Mouse (Mus musculus): ENCODE data around the gene Nfasc. TPM values are rescaled to one million over a fixed set of nuclear protein-coding genes. Genes with fewer than 3 reads are reported as not detected.

The Nfasc gene
- polyA plus RNA-seq, 1 experiment = 7.6 TPM

- Histone ChIP-seq H3K27ac (ENCODE audit: insufficient read depth, low read length) (no peak overlapping the region), H3K27me3 (ENCODE audit: control insufficient read depth, insufficient read depth, low read length) (no peaks in the 10 kb centered on the region), H3K4me1 (ENCODE audit: control insufficient read depth, insufficient read depth, insufficient read length) (no peaks in the 10 kb centered on the region), H3K36me3 (ENCODE audit: control insufficient read depth, insufficient read depth, low read length) (no peaks in the 10 kb centered on the region), H3K4me3 (ENCODE audit: extremely low read depth, insufficient read depth, insufficient read length) (no peak overlapping the region)
- TF ChIP-seq POLR2A (IDR thresholded peaks at IDR 0.05; ENCODE audit: low read depth, low read length) (no peak), CTCF (IDR thresholded peaks at IDR 0.05; ENCODE audit: extremely low read depth, insufficient read depth, insufficient read length, insufficient replicate concordance) (no peak)
- 60% methylated on average over 14 of the region's 14 CpGs for WGBS
- DNase-seq (ENCODE audit: low read depth in 1 of 2, low spot score in 2 of 2) = no peak
Measured at GRCm38 (mm10) chr1:132623641-132624336, 117.8 kb downstream of the Nfasc start.

GRCm38 (mm10) chr1:132612066-132612465, 129.5 kb downstream of the Nfasc start:
- H3K27me3 ChIP-seq (ENCODE audit: control insufficient read depth, insufficient read depth, low read length) = no peaks in the 10 kb centered on the region
- 83% methylated on average over 4 of the region's 4 CpGs for WGBS
- no peaks in the 10 kb centered on the region for H3K4me1 ChIP-seq (ENCODE audit: control insufficient read depth, insufficient read depth, insufficient read length)
- no peak overlapping the region for H3K4me3 ChIP-seq (ENCODE audit: extremely low read depth, insufficient read depth, insufficient read length)
- H3K27ac ChIP-seq (ENCODE audit: insufficient read depth, low read length) = no peak overlapping the region
- TF ChIP-seq CTCF (IDR thresholded peaks at IDR 0.05; ENCODE audit: extremely low read depth, insufficient read depth, insufficient read length, insufficient replicate concordance) (no peak), POLR2A (IDR thresholded peaks at IDR 0.05; ENCODE audit: low read depth, low read length) (no peak)
- no peak for DNase-seq (ENCODE audit: low read depth in 1 of 2, low spot score in 2 of 2)
- H3K36me3 ChIP-seq (ENCODE audit: control insufficient read depth, insufficient read depth, low read length) = no peaks in the 10 kb centered on the region

DNA sequence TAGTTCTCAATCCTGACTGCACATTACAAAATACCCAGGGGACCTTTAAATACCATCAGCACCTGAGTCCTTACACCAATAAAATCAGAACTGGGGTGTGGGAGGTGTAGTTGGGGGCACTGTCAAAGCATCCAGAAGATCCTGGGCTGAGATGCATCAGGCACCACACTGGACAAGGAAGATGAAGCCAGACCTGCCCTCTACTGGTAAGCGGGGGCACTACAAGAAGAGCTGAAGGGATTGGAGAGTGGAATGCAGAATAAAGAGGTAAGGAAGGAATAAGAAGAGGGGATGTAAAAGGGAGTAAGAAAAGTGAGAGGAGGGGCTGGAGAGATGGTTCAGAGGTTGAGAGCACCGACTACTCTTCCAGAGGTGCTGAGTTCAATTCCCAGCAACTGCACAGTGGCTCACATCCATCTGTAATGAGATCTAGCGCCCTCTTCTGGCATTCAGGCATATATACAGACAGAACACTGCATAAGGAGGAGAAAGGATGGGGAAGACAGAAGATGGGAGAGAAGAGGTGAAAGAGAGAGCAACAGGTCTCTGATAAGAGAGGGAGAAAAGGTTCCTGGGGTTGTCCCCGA, 132.5 kb downstream of the Nfasc start:
- H3K27me3 ChIP-seq (ENCODE audit: control insufficient read depth, insufficient read depth, low read length) = no peaks in the 10 kb centered on the region
- H3K36me3 ChIP-seq (ENCODE audit: control insufficient read depth, insufficient read depth, low read length) = no peaks in the 10 kb centered on the region
- peak in 1 of 2 experiments; percentile 41 for DNase-seq (ENCODE audit: low read depth in 1 of 2, low spot score in 2 of 2)
- no peak overlapping the region for H3K27ac ChIP-seq (ENCODE audit: insufficient read depth, low read length)
- H3K4me1 ChIP-seq (ENCODE audit: control insufficient read depth, insufficient read depth, insufficient read length) = no peaks in the 10 kb centered on the region
- 39% methylated on average over 4 of the region's 4 CpGs for WGBS
- TF ChIP-seq CTCF (IDR thresholded peaks at IDR 0.05; ENCODE audit: extremely low read depth, insufficient read depth, insufficient read length, insufficient replicate concordance) (peak; percentile 48; the same call in 1 of the 2 replicates), POLR2A (IDR thresholded peaks at IDR 0.05; ENCODE audit: low read depth, low read length) (no peak)
- no peak overlapping the region for H3K4me3 ChIP-seq (ENCODE audit: extremely low read depth, insufficient read depth, insufficient read length)

DNA sequence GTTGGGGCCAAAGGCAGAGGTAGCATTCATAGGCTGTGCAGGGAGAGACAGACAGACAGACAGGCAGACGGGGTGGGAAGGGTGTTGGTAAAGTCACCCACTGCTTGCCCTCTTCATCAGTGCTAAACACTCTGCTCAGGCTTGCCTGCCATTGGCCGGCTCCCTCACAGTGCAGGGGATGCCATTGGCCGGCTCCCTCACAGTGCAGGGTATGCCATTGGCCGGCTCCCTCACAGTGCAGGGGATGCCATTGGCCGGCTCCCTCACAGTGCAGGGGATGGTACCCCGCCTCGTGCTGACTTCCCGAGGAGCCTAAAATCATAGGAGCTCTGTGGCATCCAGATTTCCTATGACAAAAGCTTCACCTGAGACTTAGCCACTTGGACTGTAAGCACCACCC, 139.4 kb downstream of the Nfasc start:
- WGBS = 44% methylated on average over 8 of the region's 8 CpGs
- DNase-seq (ENCODE audit: low read depth in 1 of 2, low spot score in 2 of 2) = no peak
- Histone ChIP-seq H3K36me3 (ENCODE audit: control insufficient read depth, insufficient read depth, low read length) (no peaks in the 10 kb centered on the region), H3K4me1 (ENCODE audit: control insufficient read depth, insufficient read depth, insufficient read length) (no peaks in the 10 kb centered on the region), H3K27ac (ENCODE audit: insufficient read depth, low read length) (no peak overlapping the region), H3K27me3 (ENCODE audit: control insufficient read depth, insufficient read depth, low read length) (no peaks in the 10 kb centered on the region), H3K4me3 (ENCODE audit: extremely low read depth, insufficient read depth, insufficient read length) (no peak overlapping the region)
- TF ChIP-seq CTCF (IDR thresholded peaks at IDR 0.05; ENCODE audit: extremely low read depth, insufficient read depth, insufficient read length, insufficient replicate concordance) (no peak), POLR2A (IDR thresholded peaks at IDR 0.05; ENCODE audit: low read depth, low read length) (no peak)

- H3K4me1 ChIP-seq (ENCODE audit: control insufficient read depth, insufficient read depth, insufficient read length) = no peaks in the 10 kb centered on the region
- DNase-seq (ENCODE audit: low read depth in 1 of 2, low spot score in 2 of 2) = no peak
- no peaks in the 10 kb centered on the region for H3K27me3 ChIP-seq (ENCODE audit: control insufficient read depth, insufficient read depth, low read length)
- H3K27ac ChIP-seq (ENCODE audit: insufficient read depth, low read length) = no peak overlapping the region
- no peak for TF ChIP-seq CTCF (IDR thresholded peaks at IDR 0.05; ENCODE audit: extremely low read depth, insufficient read depth, insufficient read length, insufficient replicate concordance)
- H3K36me3 ChIP-seq (ENCODE audit: control insufficient read depth, insufficient read depth, low read length) = no peaks in the 10 kb centered on the region
- 83% methylated on average over 5 of the region's 5 CpGs for WGBS
- H3K4me3 ChIP-seq (ENCODE audit: extremely low read depth, insufficient read depth, insufficient read length) = no peak overlapping the region
Measured at GRCm38 (mm10) chr1:132598024-132598423, 143.6 kb downstream of the Nfasc start.

- H3K36me3 ChIP-seq (ENCODE audit: control insufficient read depth, insufficient read depth, low read length) = no peaks in the 10 kb centered on the region
- no peaks in the 10 kb centered on the region for H3K27me3 ChIP-seq (ENCODE audit: control insufficient read depth, insufficient read depth, low read length)
- TF ChIP-seq CTCF (IDR thresholded peaks at IDR 0.05; ENCODE audit: extremely low read depth, insufficient read depth, insufficient read length, insufficient replicate concordance) (no peak), POLR2A (IDR thresholded peaks at IDR 0.05; ENCODE audit: low read depth, low read length) (no peak)
- no peak overlapping the region for H3K27ac ChIP-seq (ENCODE audit: insufficient read depth, low read length)
- no peaks in the 10 kb centered on the region for H3K4me1 ChIP-seq (ENCODE audit: control insufficient read depth, insufficient read depth, insufficient read length)
- no peak for DNase-seq (ENCODE audit: low read depth in 1 of 2, low spot score in 2 of 2)
- H3K4me3 ChIP-seq (ENCODE audit: extremely low read depth, insufficient read depth, insufficient read length) = no peak overlapping the region
- 70% methylated on average over 6 of the region's 6 CpGs for WGBS
Measured at GRCm38 (mm10) chr1:132595741-132596140, 145.9 kb downstream of the Nfasc start.

- H3K4me3 ChIP-seq (ENCODE audit: extremely low read depth, insufficient read depth, insufficient read length) = no peak overlapping the region
- no peaks in the 10 kb centered on the region for H3K4me1 ChIP-seq (ENCODE audit: control insufficient read depth, insufficient read depth, insufficient read length)
- TF ChIP-seq POLR2A (IDR thresholded peaks at IDR 0.05; ENCODE audit: low read depth, low read length) (no peak), CTCF (IDR thresholded peaks at IDR 0.05; ENCODE audit: extremely low read depth, insufficient read depth, insufficient read length, insufficient replicate concordance) (peak; percentile 80; the same call in 1 of the 2 replicates)
- H3K27me3 ChIP-seq (ENCODE audit: control insufficient read depth, insufficient read depth, low read length) = no peaks in the 10 kb centered on the region
- no peaks in the 10 kb centered on the region for H3K36me3 ChIP-seq (ENCODE audit: control insufficient read depth, insufficient read depth, low read length)
- H3K27ac ChIP-seq (ENCODE audit: insufficient read depth, low read length) = no peak overlapping the region
- peak in 1 of 2 experiments; percentile 59 for DNase-seq (ENCODE audit: low read depth in 1 of 2, low spot score in 2 of 2)
- WGBS = 16% methylated on average over 4 of the region's 4 CpGs
Measured at GRCm38 (mm10) chr1:132594587-132594986, 147.0 kb downstream of the Nfasc start.
